Mouse (Mus musculus) mouse embryonic stem cell (cell line): Measurements from ENCODE around the gene Ago3.

ENCODE experiments used
- in situ Hi-C, 2 experiments: fragments of 300-500 bp; cut with MboI; formaldehyde crosslinking; loops; 1 replicate in 1 of 2; 3 replicates in 1 of 2; pipeline ENCODE4 v1.14.3; 2019 to 2020; ENCODE audit warnings: low sequenced_read_pairs in 2 of 2, low pct_unique_long_range_greater_than_20kb in 1 of 2, mixed read lengths in 1 of 2; ENCODE audit not compliant: unreplicated experiment in 1 of 2

Gene Ago3

GRCm38 (mm10) chr4:126290314-126290713 lies 139.0 kb downstream of the Ago3 start:
- in situ Hi-C loops: no loop called here

- in situ Hi-C loops: no loop called here
Observed at GRCm38 (mm10) chr4:126288085-126288666, 141.2 kb downstream of the Ago3 start.

DNA sequence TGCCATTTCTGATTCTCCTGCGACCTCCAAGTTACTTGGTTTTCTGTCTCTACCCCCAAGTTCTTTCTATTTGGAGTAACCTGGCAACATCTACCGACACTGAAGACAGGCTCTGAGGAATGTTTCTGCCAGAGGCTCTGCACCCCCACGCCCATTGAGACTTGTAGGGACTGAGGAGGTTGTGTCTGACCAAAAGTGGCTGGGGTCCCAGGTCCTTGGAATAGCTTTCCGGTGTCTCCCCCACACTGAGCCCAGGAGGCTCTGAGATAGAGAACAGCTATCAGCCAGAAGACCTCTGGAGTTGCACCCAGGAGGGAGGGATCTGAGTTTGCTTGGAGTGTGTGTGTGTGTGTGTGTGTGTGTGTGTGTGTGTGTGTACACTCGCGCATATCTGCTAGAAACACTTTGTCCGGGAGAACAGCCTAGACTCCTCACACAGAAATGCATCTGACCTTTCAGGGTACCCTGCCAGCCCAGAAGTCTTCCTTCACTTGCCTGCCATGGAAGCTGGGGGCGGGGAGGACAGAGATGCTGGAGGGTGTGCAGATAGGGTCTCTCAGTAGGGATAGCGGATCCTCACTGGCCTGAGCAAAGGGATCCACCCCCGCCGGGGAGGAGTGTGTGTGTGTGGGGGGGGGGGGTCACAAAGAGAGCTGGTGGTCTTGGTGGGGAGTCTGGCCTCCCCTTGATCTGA lies 141.9 kb downstream of the Ago3 start:
- in situ Hi-C loops: no loop called here

GRCm38 (mm10) chr4:126286492-126286891 lies 142.9 kb downstream of the Ago3 start, which contains the start of gene Col8a2:
Gene Col8a2 (plus strand): TSS chr4:126286793.
- in situ Hi-C loops: no loop called here

DNA sequence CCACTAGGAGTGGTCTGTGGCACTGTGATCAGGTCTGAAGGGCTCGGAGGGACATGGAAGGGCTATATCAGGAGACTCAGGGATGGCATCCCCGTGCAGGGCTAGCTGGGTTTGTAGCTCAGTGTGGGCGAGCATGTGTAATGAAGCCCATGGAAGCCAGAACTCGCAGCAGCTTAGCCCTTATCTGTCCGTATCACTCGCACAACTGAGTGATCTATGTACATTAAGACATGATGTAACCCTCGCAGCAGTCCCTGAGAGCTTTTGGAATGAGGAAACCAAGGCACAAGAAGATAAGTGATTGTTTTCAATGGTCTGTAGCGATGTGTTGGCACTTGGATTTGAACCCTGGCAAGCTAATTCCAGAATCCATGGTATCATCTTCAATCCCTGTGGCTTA lies 145.8 kb downstream of the Ago3 start:
- in situ Hi-C loops: no loop called here

DNA sequence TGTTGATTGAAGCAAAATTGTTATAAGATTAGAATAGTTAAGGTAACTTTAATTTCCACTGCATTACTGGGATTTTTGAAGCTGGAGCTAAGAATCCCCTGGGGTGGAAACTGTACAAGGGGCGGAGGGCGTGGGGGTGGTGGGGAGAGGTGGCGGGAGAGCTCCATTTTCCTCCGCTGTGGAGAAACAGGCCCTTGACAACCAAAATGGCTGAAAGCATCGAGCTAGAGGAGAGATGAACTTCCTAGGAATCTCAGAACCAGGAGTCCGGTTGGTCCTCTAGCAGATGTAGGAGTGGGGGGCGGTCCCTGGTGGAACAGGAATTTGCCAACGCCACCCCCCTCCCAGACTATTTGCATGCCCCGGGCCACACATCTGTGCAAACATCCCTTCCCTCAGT lies 147.7 kb downstream of the Ago3 start:
- in situ Hi-C loops: no loop called here
